Mouse (Mus musculus): ENCODE measurements around the gene Specc1l. TPM values are rescaled to one million over a fixed set of nuclear protein-coding genes. Genes with fewer than 3 reads are reported as not detected.

Gene Specc1l
- polyA plus RNA-seq (2017; shearing (Covaris generic)) = 56.2 TPM

GRCm38 (mm10) chr10:75211807-75212645, at the start of gene Specc1l:
Gene Specc1l (plus strand): TSS chr10:75212073.

DNA sequence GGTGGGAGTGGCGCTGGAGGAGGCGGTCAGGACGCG, 104.8 kb downstream of the Specc1l start, which contains the start of gene Adora2a:
Gene Adora2a, plus strand, starts transcription at position 6 of the 36 bp plus-strand sequence.

Other genes with a start within 250 kb of the Specc1l start
- gene Gnaz, start 244.9 kb upstream of the Specc1l start, polyA plus RNA-seq (2017; shearing (Covaris generic)) = 0.12 TPM
- gene Rsph14, start 179.5 kb upstream of the Specc1l start, polyA plus RNA-seq (2017; shearing (Covaris generic)) = not detected
- 0.77 TPM for gene Rab36, start 175.0 kb upstream of the Specc1l start, polyA plus RNA-seq (2017; shearing (Covaris generic))
- 3.2 TPM for gene Bcr, start 151.5 kb upstream of the Specc1l start, polyA plus RNA-seq (2017; shearing (Covaris generic))
- gene Adora2a, start 104.8 kb downstream of the Specc1l start, polyA plus RNA-seq (2017; shearing (Covaris generic)) = 35.6 TPM
- gene Upb1, start 189.0 kb downstream of the Specc1l start, polyA plus RNA-seq (2017; shearing (Covaris generic)) = 0.29 TPM

Measured in CD4-positive, CD25-positive, alpha-beta regulatory T cell (primary cell).